Mouse (Mus musculus) right cerebral cortex, adult 2 months (tissue): ENCODE data around the gene N4bp1.

Source experiments
- DNase-seq, 2 experiments: peaks; one replicate each; pipeline ENCODE4 v3.0.0; 2021 to 2022; ENCODE audit warnings: low spot score in 2 of 2

The N4bp1 gene

DNA sequence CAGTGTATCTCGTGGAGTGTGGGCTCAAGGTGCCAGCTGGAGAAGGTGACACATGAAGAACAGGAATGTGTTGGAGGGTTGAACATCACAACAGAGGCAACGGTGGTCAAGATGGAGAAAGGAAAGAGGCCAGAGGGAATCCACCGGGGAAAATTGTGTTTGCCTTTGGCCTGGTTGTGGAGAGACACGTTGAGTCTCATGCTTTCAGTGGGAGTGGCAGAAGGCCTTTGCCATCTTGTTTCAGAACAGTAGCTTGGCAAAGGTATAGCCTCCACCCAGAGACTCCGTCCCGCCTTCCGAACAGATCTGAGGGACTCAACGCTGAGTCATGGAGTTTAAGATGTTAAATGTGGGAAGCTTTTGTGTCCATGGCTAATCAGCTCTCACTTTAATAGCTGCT is 119.4 kb downstream of the N4bp1 start:
- no peak for DNase-seq

DNA sequence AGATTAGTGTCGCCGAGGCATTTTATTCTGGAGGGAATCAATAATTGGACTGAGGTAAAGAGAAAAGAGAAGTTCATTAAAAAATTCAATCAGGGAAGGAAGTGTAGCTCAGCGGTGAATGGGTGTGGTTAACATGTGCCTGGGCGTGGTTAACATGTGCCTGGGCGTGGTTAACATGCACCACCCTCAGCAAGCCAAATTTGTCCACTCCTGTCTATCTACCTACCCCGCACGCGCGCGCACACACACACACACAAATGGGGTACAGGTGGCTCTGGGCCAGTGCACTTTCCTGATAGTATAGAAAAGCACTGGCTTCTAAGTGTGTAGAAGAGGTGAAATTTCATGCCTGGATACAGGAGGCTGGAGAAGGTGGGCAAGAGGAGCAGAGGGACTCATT is 119.9 kb downstream of the N4bp1 start:
- DNase-seq: no peak

DNA sequence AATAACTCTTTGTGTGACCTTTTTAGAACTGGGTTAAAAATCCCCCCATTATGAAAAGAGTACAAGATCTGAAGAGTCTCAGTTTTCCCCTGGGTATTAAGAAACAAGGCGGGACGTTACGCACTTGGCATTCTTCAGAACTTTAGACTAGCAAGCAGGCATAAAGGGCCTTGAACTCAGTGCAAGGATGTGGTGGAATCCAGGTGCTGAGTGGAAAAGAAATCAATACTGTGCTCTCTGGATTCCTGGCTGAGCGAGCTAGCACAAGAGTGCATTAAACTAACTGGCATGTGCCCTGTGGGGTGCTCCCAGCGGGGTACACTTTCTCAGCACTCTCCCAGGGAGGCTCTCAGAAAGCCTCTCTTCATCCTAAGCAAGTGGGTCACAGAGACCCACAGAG is 122.3 kb downstream of the N4bp1 start:
- no peak for DNase-seq

- no peak for DNase-seq
These were observed 124.3 kb downstream of the N4bp1 start for GRCm38 (mm10) chr8:86760746-86761145.

- DNase-seq: no peak
These were observed 126.0 kb downstream of the N4bp1 start for GRCm38 (mm10) chr8:86759090-86759491.

- DNase-seq: no peak
These were observed 126.4 kb downstream of the N4bp1 start for GRCm38 (mm10) chr8:86758651-86759050.
